Mouse (Mus musculus) bone marrow macrophage, adult 2 months (primary cell): ENCODE results near the gene P2ry14. TPM values are rescaled to one million over a fixed set of nuclear protein-coding genes. Genes with fewer than 3 reads are reported as not detected.
A peak's percentile ranks its signal among the peaks of the same experiment; 100 is the strongest.

Experiments used
- H3K27ac ChIP-seq: 2 replicates; pipeline ENCODE4 v1.5.1; 2012; ENCODE audit warnings: low read depth, low read length; ENCODE audit not compliant: insufficient read depth
- H3K4me1 ChIP-seq: 2 replicates; pipeline ENCODE4 v1.6.1; 2012; ENCODE audit warnings: low read length; ENCODE audit not compliant: control insufficient read depth, insufficient read depth
- H3K4me3 ChIP-seq: 2 replicates; pipeline ENCODE4 v1.5.1; 2012; ENCODE audit warnings: mild to moderate bottlenecking, low read length, moderate library complexity; ENCODE audit not compliant: insufficient read depth
- CTCF ChIP-seq: IDR thresholded peaks from 2 replicates; pipeline ENCODE4 v1.5.1; 2012; ENCODE audit warnings: low read depth, mild to moderate bottlenecking, low read length, moderate library complexity
- POLR2A ChIP-seq: IDR thresholded peaks from 2 replicates; pipeline ENCODE4 v1.6.1; 2012; ENCODE audit warnings: mild to moderate bottlenecking, low read depth, low read length, borderline replicate concordance
- polyA plus RNA-seq: library from polyadenylated mRNA; stranded (reverse); fragments of >200 nt; gene quantifications from 2 replicates; pipeline ENCODE4 v1.2.4, GENCODE M21; 2012; ENCODE audit not compliant: missing spikeins, insufficient read depth, insufficient read length

Gene P2ry14
- polyA plus RNA-seq: 65.5 and 75.6 TPM in 2 replicates

DNA sequence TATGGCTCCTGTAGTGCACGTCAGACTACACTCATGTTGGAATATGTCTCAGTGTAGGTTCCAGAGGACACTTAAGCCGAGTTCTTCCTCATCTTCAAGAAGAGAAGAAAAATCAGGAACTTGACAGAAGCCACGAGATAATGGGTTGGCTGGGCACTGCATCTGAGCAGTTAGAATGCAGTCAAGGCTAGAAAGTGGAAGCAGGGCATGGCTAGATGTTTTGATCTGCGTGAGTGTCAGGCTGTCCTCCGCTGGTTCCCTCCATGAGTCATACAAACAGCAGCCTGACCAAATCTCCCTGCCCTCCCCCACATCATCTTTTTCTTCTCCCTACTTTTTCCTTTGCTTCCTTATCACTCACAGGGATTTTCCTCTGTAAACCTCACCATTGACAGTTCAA lies at the start of gene P2ry14:
Gene P2ry14, minus strand, starts transcription at position 195 of the 400 bp plus-strand sequence.
- Histone ChIP-seq H3K27ac (peak within 1 kb of the TSS; percentile 80), H3K4me1 (peaks cover 19% of the 10 kb centered on the region), H3K4me3 (no peak within 1 kb of the TSS)
- TF ChIP-seq POLR2A (no peak), CTCF (no peak)

DNA sequence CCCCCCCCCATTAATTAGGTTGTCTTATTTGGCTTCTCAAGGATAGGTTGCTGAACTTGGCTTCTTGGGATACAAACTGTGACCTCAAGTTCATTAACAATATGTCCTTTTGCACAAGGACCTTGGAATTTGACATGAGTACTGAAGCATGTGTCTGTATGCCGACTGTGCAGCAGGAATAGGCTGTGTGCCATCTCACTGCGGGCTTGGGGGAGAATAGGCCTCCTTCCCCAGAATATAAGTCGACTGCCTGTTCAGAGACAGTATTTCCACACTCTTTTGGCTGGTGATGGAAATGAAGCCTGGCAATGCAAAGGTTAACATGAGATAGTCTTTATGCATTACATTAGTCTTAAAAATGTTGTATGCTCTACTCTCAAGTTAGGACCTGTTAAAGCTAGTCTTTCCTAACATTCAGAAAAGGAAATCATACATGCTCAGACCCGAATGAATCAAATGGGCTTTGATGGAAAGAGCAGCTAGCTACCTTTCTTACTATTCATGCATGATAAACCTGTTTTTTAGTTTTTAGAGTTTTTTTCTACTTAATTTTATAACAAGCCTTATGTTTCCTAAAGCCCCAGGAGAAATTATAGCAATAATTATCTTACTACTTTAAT lies 44.0 kb upstream of the P2ry14 start:
- Histone ChIP-seq H3K27ac (no peak overlapping the region), H3K4me1 (peaks cover 5% of the 10 kb centered on the region), H3K4me3 (no peak overlapping the region)
- TF ChIP-seq POLR2A (no peak), CTCF (no peak)

DNA sequence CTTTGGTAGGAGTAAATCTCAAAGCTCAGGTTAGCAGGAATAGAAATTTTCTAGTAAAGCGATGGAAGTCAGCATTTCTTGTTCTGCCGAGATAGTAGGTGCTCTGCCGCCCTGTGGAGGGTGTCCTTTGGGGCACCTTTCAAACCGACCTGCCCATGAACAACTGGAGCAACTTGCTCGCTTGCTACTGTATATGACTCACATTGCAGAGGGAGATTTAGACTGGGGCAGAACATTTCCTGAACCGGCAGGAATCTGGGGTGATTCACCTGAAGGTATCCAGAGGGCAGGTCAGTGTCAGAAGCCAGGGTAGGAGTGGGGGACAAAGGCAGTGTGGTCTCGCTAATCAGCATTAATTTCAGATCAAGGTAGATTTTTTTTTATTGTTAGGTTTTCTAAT lies 41.5 kb upstream of the P2ry14 start, which contains the start of gene Gpr87:
Gene Gpr87, minus strand, starts transcription at position 167 of the 400 bp plus-strand sequence.
- Histone ChIP-seq H3K27ac (no peak within 1 kb of the TSS), H3K4me3 (no peak within 1 kb of the TSS), H3K4me1 (no peaks in the 10 kb centered on the region)
- TF ChIP-seq POLR2A (no peak), CTCF (no peak)

DNA sequence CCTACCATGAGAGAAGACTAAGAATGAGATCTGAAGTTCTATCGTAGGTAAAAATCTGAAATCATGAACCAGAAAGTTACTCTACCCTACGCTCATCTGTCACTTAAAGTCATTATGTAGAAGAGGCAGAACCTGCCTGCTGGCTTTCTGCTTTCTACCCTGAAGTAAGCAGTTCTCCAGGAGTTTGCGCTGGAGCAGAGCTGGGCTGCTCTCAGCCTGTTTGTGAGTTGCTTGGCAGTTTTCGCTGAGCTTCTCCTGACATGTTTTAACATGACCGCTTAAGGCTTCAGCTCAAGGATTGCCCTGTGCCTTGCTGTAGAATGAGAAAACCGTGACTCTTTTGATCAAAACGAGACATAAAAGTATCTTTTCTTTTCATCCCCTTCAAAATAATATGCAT lies 40.7 kb upstream of the P2ry14 start:
- no peak overlapping the region for H3K27ac ChIP-seq
- no peak overlapping the region for H3K4me3 ChIP-seq
- H3K4me1 ChIP-seq: no peaks in the 10 kb centered on the region
- no peak for TF ChIP-seq CTCF
- no peak for TF ChIP-seq POLR2A

DNA sequence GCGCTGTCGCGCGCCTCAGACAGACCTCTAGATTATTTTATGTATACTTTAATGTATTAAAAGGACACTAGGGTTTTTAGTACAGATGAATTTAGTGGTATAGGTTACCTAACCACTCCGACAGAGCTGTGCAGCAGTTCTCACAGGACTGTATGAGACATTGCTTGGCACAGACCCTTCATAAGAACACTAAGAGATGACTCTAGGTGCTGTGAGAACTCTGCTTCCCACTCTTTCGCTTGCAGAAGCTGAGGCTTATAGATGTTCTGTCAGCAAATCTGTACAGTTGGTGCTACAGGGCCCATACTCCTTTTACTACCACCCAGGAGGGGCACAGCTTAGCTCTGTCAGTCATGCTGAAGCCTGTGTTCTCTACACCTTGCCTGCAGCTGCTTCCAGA lies 38.3 kb upstream of the P2ry14 start:
- TF ChIP-seq CTCF (no peak), POLR2A (no peak)
- H3K4me3 ChIP-seq: no peak overlapping the region
- no peaks in the 10 kb centered on the region for H3K4me1 ChIP-seq
- no peak overlapping the region for H3K27ac ChIP-seq

DNA sequence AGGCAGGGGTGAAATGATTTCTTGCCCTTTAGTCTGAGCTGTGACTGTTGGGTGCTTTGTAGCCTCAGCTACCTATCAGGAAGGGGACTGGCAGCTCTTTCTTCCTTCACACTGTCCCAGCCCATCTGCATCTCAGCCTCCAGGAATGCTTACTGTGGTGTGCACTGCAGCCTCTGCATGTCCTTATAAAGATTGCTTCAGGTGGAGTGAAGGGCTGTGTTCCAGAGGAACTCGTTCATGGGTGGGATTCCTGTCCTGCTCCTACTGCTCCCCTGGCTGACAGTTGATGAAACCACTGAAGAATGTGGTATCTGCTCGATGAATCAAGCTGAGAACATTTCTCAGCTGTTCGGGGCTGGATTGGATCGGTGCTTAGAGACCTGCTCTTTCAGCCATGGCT lies 33.9 kb upstream of the P2ry14 start:
- H3K4me1 ChIP-seq: no peaks in the 10 kb centered on the region
- TF ChIP-seq POLR2A: no peak
- TF ChIP-seq CTCF: no peak
- H3K4me3 ChIP-seq: no peak overlapping the region
- H3K27ac ChIP-seq: no peak overlapping the region

DNA sequence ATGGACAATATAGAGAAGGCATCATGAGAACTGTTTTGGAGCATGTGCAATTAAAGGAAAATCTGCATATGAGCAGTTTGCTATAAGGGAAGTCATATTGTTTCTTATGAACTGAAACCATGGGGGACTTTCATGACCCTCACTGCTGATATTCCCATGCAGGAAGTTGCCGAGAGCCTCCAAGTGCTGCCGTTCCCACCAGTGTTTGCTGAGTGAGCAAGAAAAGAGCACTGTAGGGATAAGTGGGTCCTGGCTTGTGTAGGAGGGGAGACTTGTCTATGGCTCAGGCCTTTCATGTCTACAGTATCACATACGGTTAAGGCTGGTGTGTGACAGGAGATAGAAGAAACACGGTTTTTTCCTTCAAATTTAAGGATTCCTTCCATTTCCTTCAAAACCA lies 32.2 kb upstream of the P2ry14 start:
- Histone ChIP-seq H3K4me1 (no peaks in the 10 kb centered on the region), H3K4me3 (no peak overlapping the region), H3K27ac (no peak overlapping the region)
- TF ChIP-seq CTCF (no peak), POLR2A (no peak)

DNA sequence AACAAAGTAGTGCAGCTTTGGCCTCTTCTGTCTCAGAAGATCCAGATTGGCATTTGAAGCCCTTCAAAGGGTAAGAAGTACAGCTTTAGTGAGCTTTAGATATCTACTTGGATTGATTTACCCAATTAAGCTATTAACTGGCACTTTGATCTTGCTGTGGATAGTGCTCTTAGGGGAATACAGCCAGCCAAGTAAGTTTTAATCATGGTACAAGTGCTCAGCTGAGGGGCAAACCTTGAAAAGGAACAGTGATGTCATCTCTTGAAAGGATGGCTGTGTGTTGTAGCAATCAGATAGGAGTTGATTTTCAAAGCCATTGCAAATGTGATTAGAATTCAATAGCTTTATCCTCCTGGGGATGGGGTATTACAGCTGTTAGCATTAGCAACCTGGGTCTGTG lies 28.7 kb upstream of the P2ry14 start:
- Histone ChIP-seq H3K27ac (no peak overlapping the region), H3K4me3 (no peak overlapping the region), H3K4me1 (peaks cover 6% of the 10 kb centered on the region)
- TF ChIP-seq CTCF (no peak), POLR2A (no peak)

DNA sequence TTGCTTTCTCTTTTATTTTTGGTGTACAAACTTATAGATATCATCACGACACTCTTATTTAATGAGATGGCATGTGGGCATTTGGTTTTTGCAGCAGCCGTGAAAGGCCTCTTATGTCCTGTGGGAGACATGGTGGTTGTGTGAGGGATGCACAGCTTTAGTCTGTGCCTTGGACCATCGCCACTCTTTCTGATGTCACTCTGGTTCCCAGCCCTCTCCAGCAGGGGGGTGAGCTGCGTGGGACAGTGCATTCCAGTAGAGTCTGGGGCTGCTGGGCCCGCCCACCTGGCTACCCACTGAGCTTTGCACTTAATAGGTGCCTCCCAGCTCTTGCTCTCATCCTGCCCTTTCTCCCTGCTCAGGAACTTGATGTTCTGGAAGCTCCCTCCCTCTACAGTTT lies 27.7 kb upstream of the P2ry14 start:
- Histone ChIP-seq H3K4me1 (peaks cover 6% of the 10 kb centered on the region), H3K4me3 (no peak overlapping the region), H3K27ac (no peak overlapping the region)
- TF ChIP-seq CTCF: no peak

DNA sequence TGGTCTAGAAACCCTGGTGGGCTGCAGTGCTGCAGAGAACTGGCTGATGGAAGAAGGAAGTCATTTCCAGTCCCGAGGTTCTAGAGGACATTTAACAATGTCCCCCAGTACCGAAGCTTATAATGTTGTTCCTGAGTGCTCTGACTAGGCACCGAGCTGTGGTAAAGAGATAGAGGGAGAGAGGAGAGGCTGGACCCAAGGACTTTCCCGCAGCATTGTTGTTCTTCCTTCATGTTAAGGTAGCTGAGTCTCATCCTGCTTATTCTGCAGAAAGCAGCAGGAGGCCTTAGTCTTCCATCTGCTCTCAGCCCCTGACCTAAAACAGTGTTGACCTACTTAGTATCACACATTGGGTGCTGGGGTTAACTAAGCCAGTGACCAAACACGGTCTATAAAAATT lies 23.5 kb upstream of the P2ry14 start:
- no peak overlapping the region for H3K4me3 ChIP-seq
- TF ChIP-seq CTCF (no peak), POLR2A (no peak)
- H3K27ac ChIP-seq: no peak overlapping the region
- H3K4me1 ChIP-seq: peaks cover 6% of the 10 kb centered on the region

DNA sequence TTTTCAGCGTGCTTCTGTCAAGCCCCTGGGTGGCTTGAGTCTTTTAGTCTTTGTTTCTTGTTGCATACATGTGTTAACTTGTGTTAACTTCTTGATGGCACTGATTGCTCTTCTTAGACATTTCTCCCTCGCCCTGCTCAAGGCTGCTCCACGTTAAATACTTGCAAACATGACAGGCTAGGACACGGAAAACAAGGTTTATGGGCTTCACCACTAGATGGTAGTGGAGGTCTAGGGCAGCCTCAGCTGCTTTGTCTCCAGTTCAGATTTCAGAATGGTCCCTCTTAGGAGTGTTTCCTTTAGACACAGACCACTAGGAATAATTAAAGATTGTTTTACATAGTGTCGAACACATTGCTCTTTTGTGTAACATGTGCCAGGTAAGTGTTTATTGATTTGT lies 21.8 kb upstream of the P2ry14 start:
- peaks cover 9% of the 10 kb centered on the region for H3K4me1 ChIP-seq
- no peak overlapping the region for H3K27ac ChIP-seq
- H3K4me3 ChIP-seq: no peak overlapping the region
- TF ChIP-seq CTCF (no peak), POLR2A (no peak)
